Mouse (Mus musculus) kidney, adult 2 months (tissue): ENCODE data around the gene Asic1. TPM values are rescaled to one million over a fixed set of nuclear protein-coding genes. Genes with fewer than 3 reads are reported as not detected.
"Not testable (repeated sequence)": the region's sequence is repeated elsewhere in the genome, so short reads cannot be mapped to it uniquely, and the experiment has no call there.

Experiments used
- DNase-seq: peaks from one replicate; pipeline ENCODE4 v3.0.0; 2021
- H3K27ac ChIP-seq: fragments of 200-500 bp; 2 replicates; pipeline ENCODE4 v1.5.1; 2012; ENCODE audit warnings: low read depth, low read length, control low read depth, inconsistent platforms; ENCODE audit not compliant: insufficient read depth
- H3K27me3 ChIP-seq: fragments of 200-500 bp; replicated peaks from 2 replicates; pipeline ENCODE4 v1.6.1; 2012; ENCODE audit warnings: mild to moderate bottlenecking, moderate library complexity, low read length, inconsistent platforms; ENCODE audit not compliant: control insufficient read depth, insufficient read depth
- H3K36me3 ChIP-seq: fragments of 200-500 bp; 2 replicates; pipeline ENCODE4 v1.6.1; 2012; ENCODE audit warnings: mild to moderate bottlenecking, moderate library complexity, low read length, inconsistent platforms; ENCODE audit not compliant: control insufficient read depth, insufficient read depth
- H3K4me1 ChIP-seq: fragments of 200-500 bp; 2 replicates; pipeline ENCODE4 v1.6.1; 2011; ENCODE audit warnings: low read length; ENCODE audit not compliant: control insufficient read depth, insufficient read depth
- H3K4me3 ChIP-seq: fragments of 200-500 bp; 2 replicates; pipeline ENCODE4 v1.5.1; 2011; ENCODE audit warnings: mild to moderate bottlenecking, low read depth, low read length, control low read depth; ENCODE audit not compliant: insufficient read depth
- CTCF ChIP-seq: fragments of 200-500 bp; conservative IDR thresholded peaks from 2 replicates; pipeline ENCODE4 v1.5.1; 2011; ENCODE audit warnings: low read depth, mild to moderate bottlenecking, control low read depth, low read length, moderate library complexity, mixed read lengths; ENCODE audit not compliant: insufficient read depth, insufficient read length
- POLR2A ChIP-seq: fragments of 200-500 bp; IDR thresholded peaks from one replicate; pipeline ENCODE4 v1.6.1; 2011; ENCODE audit warnings: low read depth, low read length, control low read depth
- WGBS: fragments of 180-500 bp; shearing (Covaris S2); methylation state at CpG from one replicate; pipeline ENCODE4 v1.1.7; 2018; 5-methylcytosine and 5-hydroxymethylcytosine counted together
- polyA plus RNA-seq: library from polyadenylated mRNA; depleted of rRNA; stranded (reverse); fragments of >200 nt; gene quantifications from 2 replicates; pipeline ENCODE4 v1.2.3, GENCODE M21; 2012

Asic1 gene
- polyA plus RNA-seq, 1 experiment, result 0.34 TPM

DNA sequence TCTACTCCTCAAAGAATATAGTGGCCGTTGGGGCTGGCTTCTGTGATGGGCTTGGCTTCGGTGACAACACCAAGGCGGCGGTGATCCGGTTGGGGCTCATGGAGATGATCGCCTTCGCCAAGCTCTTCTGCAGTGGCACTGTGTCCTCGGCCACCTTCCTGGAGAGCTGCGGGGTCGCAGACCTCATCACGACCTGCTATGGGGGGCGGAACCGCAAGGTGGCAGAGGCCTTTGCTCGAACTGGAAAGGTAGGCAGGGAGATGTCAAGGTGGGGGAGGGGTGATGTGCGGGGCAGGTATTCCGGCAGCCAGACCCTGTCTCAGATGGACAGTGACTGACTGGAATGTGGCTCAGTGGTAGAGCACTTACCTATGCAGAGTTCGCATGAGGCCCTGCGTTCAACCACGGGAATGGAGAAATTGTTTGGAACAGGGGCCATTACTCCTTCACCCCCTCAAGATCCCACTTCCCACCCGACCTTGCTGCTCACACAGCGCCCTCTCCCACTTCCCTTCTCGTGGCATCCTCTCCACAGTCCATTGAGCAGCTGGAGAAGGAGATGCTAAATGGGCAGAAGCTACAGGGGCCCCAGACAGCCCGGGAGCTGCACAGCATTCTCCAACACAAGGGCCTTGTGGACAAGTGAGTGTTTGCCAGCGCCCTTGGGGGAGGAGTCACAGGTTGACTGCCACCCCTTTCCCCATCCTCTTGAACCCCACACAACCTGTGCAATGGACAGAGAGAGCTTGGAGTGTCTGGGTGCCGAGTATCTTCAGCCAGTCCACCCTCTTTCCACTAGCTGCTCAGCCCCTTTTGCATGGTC is 52.0 kb downstream of the Asic1 start:
- Histone ChIP-seq H3K27me3 (no peaks in the 10 kb centered on the region), H3K27ac (no peak overlapping the region), H3K4me1 (peaks cover 28% of the 10 kb centered on the region), H3K4me3 (no peak overlapping the region), H3K36me3 (no peaks in the 10 kb centered on the region)
- DNase-seq, result no peak
- 74% methylated on average over 25 of the region's 25 CpGs for WGBS
- TF ChIP-seq POLR2A, result no peak
- no peak for TF ChIP-seq CTCF

- DNase-seq, result no peak
- TF ChIP-seq CTCF, result no peak
- TF ChIP-seq POLR2A, result no peak
- H3K36me3 ChIP-seq, result no peaks in the 10 kb centered on the region
- no peak overlapping the region for H3K4me3 ChIP-seq
- H3K4me1 ChIP-seq, result peaks cover 26% of the 10 kb centered on the region
- peak overlapping the region; percentile 84 for H3K27ac ChIP-seq
- 66% methylated on average over 10 of the region's 10 CpGs for WGBS
- H3K27me3 ChIP-seq, result no peaks in the 10 kb centered on the region
These were observed 52.9 kb downstream of the Asic1 start for GRCm38 (mm10) chr15:99723120-99723514.

GRCm38 (mm10) chr15:99723515-99724291 is 53.5 kb downstream of the Asic1 start:
- no peak overlapping the region for H3K4me3 ChIP-seq
- DNase-seq, result peak; percentile 78
- peaks cover 24% of the 10 kb centered on the region for H3K4me1 ChIP-seq
- H3K27me3 ChIP-seq, result no peaks in the 10 kb centered on the region
- 15% methylated on average over 11 of the region's 11 CpGs for WGBS
- no peaks in the 10 kb centered on the region for H3K36me3 ChIP-seq
- TF ChIP-seq CTCF (no peak), POLR2A (no peak)
- H3K27ac ChIP-seq, result peak overlapping the region; percentile 84

- no peaks in the 10 kb centered on the region for H3K27me3 ChIP-seq
- H3K36me3 ChIP-seq, result peaks cover 3% of the 10 kb centered on the region; the same call in 1 of the 2 replicates
- peaks cover 24% of the 10 kb centered on the region for H3K4me1 ChIP-seq
- peak; percentile 50 for TF ChIP-seq CTCF
- peak; percentile 2 for TF ChIP-seq POLR2A
- 2% methylated on average over 16 of the region's 16 CpGs for WGBS
- peak overlapping the region; percentile 84 for H3K27ac ChIP-seq
- no peak overlapping the region for H3K4me3 ChIP-seq
- DNase-seq, result peak; percentile 89
These were observed 54.3 kb downstream of the Asic1 start for GRCm38 (mm10) chr15:99724292-99725021.

DNA sequence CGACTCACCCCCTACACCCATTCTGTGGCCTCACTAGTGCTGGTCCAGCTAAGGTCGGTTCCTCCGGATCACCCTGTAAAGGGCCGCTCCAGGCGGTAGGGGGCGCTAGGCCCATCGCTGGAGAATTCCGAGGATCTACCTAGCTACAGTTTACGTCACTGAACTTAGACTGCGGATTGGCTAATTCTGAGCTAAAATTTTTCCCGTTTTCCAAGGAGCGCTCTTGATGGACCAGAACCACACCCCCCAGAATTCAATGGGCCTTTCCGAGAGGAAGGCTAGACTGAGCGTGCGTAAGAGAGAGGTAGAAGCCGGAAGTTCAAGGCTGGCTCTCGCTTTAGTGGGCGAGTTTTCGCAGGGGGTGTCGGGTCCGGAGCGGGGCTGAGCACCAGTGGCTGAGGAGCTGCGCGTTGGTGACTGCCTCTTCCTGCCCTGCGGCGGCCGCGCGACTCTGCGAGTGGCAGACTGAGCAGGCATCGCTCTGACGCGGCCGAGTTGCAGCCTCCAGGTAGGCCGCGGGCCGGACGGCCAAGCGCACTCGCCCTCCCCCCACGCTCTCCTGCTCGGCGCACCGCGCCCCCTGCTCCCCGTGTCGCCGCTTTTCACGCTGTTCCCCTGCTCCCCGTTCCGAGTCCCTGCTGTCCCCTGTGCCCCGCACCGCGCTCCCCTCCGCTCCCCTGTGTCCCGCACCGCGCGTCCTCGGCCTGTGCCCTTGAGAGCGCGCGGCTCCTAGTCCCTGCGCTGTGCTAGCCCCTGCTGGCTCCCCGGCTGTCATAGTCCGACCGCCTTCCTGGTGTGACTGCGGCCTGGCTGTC is 55.4 kb downstream of the Asic1 start, which contains the start of gene Cox14:
Cox14 (plus strand) TSS at position 278 of the 815 bp plus-strand sequence.
- peak; percentile 84 for TF ChIP-seq POLR2A
- TF ChIP-seq CTCF, result peak; percentile 97
- H3K36me3 ChIP-seq, result peaks cover 3% of the 10 kb centered on the region; the same call in 1 of the 2 replicates
- DNase-seq, result peak; percentile 99
- peaks cover 24% of the 10 kb centered on the region for H3K4me1 ChIP-seq
- no peaks in the 10 kb centered on the region for H3K27me3 ChIP-seq
- peak within 1 kb of the TSS; percentile 90 for H3K4me3 ChIP-seq
- H3K27ac ChIP-seq, result peak within 1 kb of the TSS; percentile 84
- under 1% methylated on average over 67 of the region's 68 CpGs for WGBS

DNA sequence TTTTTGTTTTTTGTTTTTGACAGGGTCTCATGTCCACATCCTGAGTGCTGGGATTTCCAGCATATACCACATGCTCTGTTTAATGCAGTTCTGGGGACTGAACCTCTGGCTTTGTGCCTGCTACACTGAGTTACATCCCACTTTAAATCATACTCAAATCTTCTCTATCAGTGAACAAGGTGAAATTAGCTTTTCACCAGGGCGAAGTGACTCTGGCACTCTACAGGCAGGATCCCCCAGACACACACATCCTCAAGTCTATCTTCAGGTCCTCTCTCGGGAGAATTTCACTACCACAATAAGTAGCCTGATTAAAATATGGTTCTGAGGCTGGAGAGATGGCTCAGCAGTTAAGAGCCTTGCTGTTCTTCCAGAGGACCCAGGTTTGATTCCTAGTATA is 56.4 kb downstream of the Asic1 start:
- peak overlapping the region; percentile 12; the same call in 1 of the 2 replicates for H3K4me3 ChIP-seq
- H3K27me3 ChIP-seq, result no peaks in the 10 kb centered on the region
- H3K4me1 ChIP-seq, result peaks cover 24% of the 10 kb centered on the region
- H3K27ac ChIP-seq, result no peak overlapping the region
- TF ChIP-seq CTCF, result no peak
- TF ChIP-seq POLR2A, result no peak
- H3K36me3 ChIP-seq, result peaks cover 3% of the 10 kb centered on the region; the same call in 1 of the 2 replicates
- no peak for DNase-seq
- WGBS, result 43% methylated on average over 2 of the region's 2 CpGs

DNA sequence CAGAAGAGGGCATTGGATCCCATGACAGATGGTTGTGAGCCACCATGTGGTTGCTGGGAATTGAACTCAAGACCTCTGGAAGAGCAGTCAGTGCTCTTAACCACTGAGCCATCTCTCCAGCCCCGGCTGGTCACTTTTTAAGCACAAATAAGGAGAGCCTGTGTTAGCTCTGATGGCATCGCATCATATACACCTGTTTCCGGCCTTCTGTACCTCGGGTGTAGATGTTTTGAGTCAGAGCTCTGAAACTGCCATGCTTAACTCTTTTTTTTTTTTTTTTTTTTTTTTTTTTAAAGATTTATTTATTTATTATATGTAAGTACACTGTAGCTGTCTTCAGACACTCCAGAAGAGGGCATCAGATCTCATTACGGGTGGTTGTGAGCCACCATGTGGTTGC is 56.9 kb downstream of the Asic1 start:
- DNase-seq, H3K4me3 ChIP-seq, H3K27me3 ChIP-seq, H3K27ac ChIP-seq, H3K36me3 ChIP-seq: not testable (repeated sequence)
- WGBS, result 84% methylated on average over 4 of the region's 5 CpGs
- peaks cover 22% of the 10 kb centered on the region for H3K4me1 ChIP-seq
